Mouse (Mus musculus) megakaryocyte, adult 5-6 weeks (primary cell): Measurements from ENCODE around the gene Rasa3. TPM values are rescaled to one million over a fixed set of nuclear protein-coding genes. Genes with fewer than 3 reads are reported as not detected.

ENCODE experiments used
- ATAC-seq: 2 replicates; pipeline ENCODE4 v1.8.0; 2016; ENCODE audit warnings: mild to moderate bottlenecking, inconsistent platforms; ENCODE audit not compliant: poor library complexity, severe bottlenecking
- total RNA-seq, 2 experiments: library from RNA; stranded (forward) in 1 of 2; stranded (reverse) in 1 of 2; fragments of 153-499, 151-499 nt in 1 of 2; fragments of 221-1000, 200-1000 nt in 1 of 2; gene quantifications; 2 replicates each; pipeline versions ENCODE4 v1.2.3 to v1.2.4; 2015 to 2017

Rasa3 gene
- total RNA-seq (2015) = 72.8 and 75.0 TPM in 2 replicates
- total RNA-seq (2017) = 159 and 164 TPM in 2 replicates

GRCm38 (mm10) chr8:13677413-13677883, at the start of gene Rasa3:
Gene Rasa3 (minus strand): TSS chr8:13677603.
- ATAC-seq = peak; percentile 73

GRCm38 (mm10) chr8:13725722-13726121, 48.3 kb upstream of the Rasa3 start:
- ATAC-seq = peak; percentile 59

GRCm38 (mm10) chr8:13718980-13719379, 41.6 kb upstream of the Rasa3 start:
- ATAC-seq = no peak

GRCm38 (mm10) chr8:13708514-13708913, 31.1 kb upstream of the Rasa3 start:
- no peak for ATAC-seq

GRCm38 (mm10) chr8:13706918-13707317, 29.5 kb upstream of the Rasa3 start:
- no peak for ATAC-seq

GRCm38 (mm10) chr8:13705668-13706067, 28.3 kb upstream of the Rasa3 start, which contains the start of gene Cfap97d2:
Gene Cfap97d2 (plus strand): TSS chr8:13705889.
- ATAC-seq = no peak

GRCm38 (mm10) chr8:13704301-13704700, 26.9 kb upstream of the Rasa3 start:
- no peak for ATAC-seq

- ATAC-seq = peak; percentile 24; the same call in 1 of the 2 replicates
Observed at GRCm38 (mm10) chr8:13703756-13704155, 26.4 kb upstream of the Rasa3 start.

- no peak for ATAC-seq
Observed at GRCm38 (mm10) chr8:13702755-13703154, 25.4 kb upstream of the Rasa3 start.

GRCm38 (mm10) chr8:13699323-13699949, 22.0 kb upstream of the Rasa3 start:
- ATAC-seq = no peak

- ATAC-seq = no peak
Observed at GRCm38 (mm10) chr8:13698281-13698680, 20.9 kb upstream of the Rasa3 start.

- ATAC-seq = no peak; the same call in 1 of the 2 replicates
Observed at GRCm38 (mm10) chr8:13697681-13698080, 20.3 kb upstream of the Rasa3 start.

GRCm38 (mm10) chr8:13697196-13697595, 19.8 kb upstream of the Rasa3 start:
- ATAC-seq = no peak

- no peak for ATAC-seq
Observed at GRCm38 (mm10) chr8:13696157-13696556, 18.8 kb upstream of the Rasa3 start.

- no peak for ATAC-seq
Observed at GRCm38 (mm10) chr8:13695203-13695867, 17.9 kb upstream of the Rasa3 start.

- no peak for ATAC-seq
Observed at GRCm38 (mm10) chr8:13694735-13695134, 17.3 kb upstream of the Rasa3 start.

GRCm38 (mm10) chr8:13692302-13693066, 15.1 kb upstream of the Rasa3 start:
- no peak for ATAC-seq

- no peak for ATAC-seq
Observed at GRCm38 (mm10) chr8:13689331-13689730, 11.9 kb upstream of the Rasa3 start.

- no peak for ATAC-seq
Observed at GRCm38 (mm10) chr8:13688461-13688860, 11.1 kb upstream of the Rasa3 start.

GRCm38 (mm10) chr8:13687941-13688340, 10.5 kb upstream of the Rasa3 start:
- no peak for ATAC-seq

- ATAC-seq = no peak
Observed at GRCm38 (mm10) chr8:13687101-13687717, 9.8 kb upstream of the Rasa3 start.
